Mouse (Mus musculus): ENCODE data around the gene Olfr1044. TPM values are rescaled to one million over a fixed set of nuclear protein-coding genes. Genes with fewer than 3 reads are reported as not detected.

Gene Olfr1044
- total and polyA plus RNA-seq, 3 experiments: not detected

GRCm38 (mm10) chr2:86167422-86167821, 10.2 kb downstream of the Olfr1044 start, which contains the start of gene Olfr1043:
Olfr1043 (minus strand) TSS chr2:86167522.
- Histone ChIP-seq H3K36me3 (ENCODE audit: control insufficient read depth, insufficient read depth, low read length) (no peaks in the 10 kb centered on the region), H3K4me3 (no peak within 1 kb of the TSS), H3K79me2 (replicated peaks; ENCODE audit: control insufficient read depth, insufficient read depth, low read length) (no peaks in the 10 kb centered on the region), H3K9ac (ENCODE audit: low read depth, low read length) (no peak within 1 kb of the TSS), H3K4me1 (ENCODE audit: control insufficient read depth, insufficient read depth, low read length) (no peaks in the 10 kb centered on the region), H3K27ac (no peak within 1 kb of the TSS), H3K27me3 (ENCODE audit: control insufficient read depth, insufficient read depth, low read length) (no peaks in the 10 kb centered on the region)
- no peak for DNase-seq
- 79% methylated on average over 2 of the region's 2 CpGs for WGBS
- intact Hi-C loops (cut with DNase I): no loop called here
- TF ChIP-seq CTCF (IDR thresholded peaks at IDR 0.05): no peak
- TF ChIP-seq EP300 (IDR thresholded peaks at IDR 0.05; ENCODE audit: insufficient read depth, low read depth, low read length): no peak
- no peak for TF ChIP-seq POLR2A (IDR thresholded peaks at IDR 0.05; ENCODE audit: insufficient read depth, low read depth, low read length)

- Histone ChIP-seq H3K36me3 (ENCODE audit: control insufficient read depth, insufficient read depth, low read length) (no peaks in the 10 kb centered on the region), H3K9ac (ENCODE audit: low read depth, low read length) (no peak within 1 kb of the TSS), H3K27ac (no peak within 1 kb of the TSS), H3K79me2 (replicated peaks; ENCODE audit: control insufficient read depth, insufficient read depth, low read length) (no peaks in the 10 kb centered on the region), H3K4me1 (ENCODE audit: control insufficient read depth, insufficient read depth, low read length) (no peaks in the 10 kb centered on the region), H3K4me3 (no peak within 1 kb of the TSS), H3K27me3 (ENCODE audit: control insufficient read depth, insufficient read depth, low read length) (no peaks in the 10 kb centered on the region)
- intact Hi-C loops (cut with DNase I): no loop called here
- no peak for DNase-seq
- TF ChIP-seq CTCF (IDR thresholded peaks at IDR 0.05) (no peak), EP300 (IDR thresholded peaks at IDR 0.05; ENCODE audit: insufficient read depth, low read depth, low read length) (no peak), POLR2A (IDR thresholded peaks at IDR 0.05; ENCODE audit: insufficient read depth, low read depth, low read length) (no peak)
- WGBS: 78% methylated on average over 2 of the region's 2 CpGs
Measured at GRCm38 (mm10) chr2:86161738-86162137, 15.9 kb downstream of the Olfr1044 start, which contains the start of gene Olfr1042. Olfr1042 (minus strand) TSS chr2:86161838.

- Histone ChIP-seq H3K4me1 (ENCODE audit: control insufficient read depth, insufficient read depth, low read length) (no peaks in the 10 kb centered on the region), H3K4me3 (no peak within 1 kb of the TSS), H3K9ac (ENCODE audit: low read depth, low read length) (no peak within 1 kb of the TSS), H3K79me2 (replicated peaks; ENCODE audit: control insufficient read depth, insufficient read depth, low read length) (no peaks in the 10 kb centered on the region), H3K27ac (no peak within 1 kb of the TSS), H3K36me3 (ENCODE audit: control insufficient read depth, insufficient read depth, low read length) (no peaks in the 10 kb centered on the region), H3K27me3 (ENCODE audit: control insufficient read depth, insufficient read depth, low read length) (no peaks in the 10 kb centered on the region)
- DNase-seq: no peak
- TF ChIP-seq POLR2A (IDR thresholded peaks at IDR 0.05; ENCODE audit: insufficient read depth, low read depth, low read length) (no peak), EP300 (IDR thresholded peaks at IDR 0.05; ENCODE audit: insufficient read depth, low read depth, low read length) (no peak), CTCF (IDR thresholded peaks at IDR 0.05) (no peak)
- intact Hi-C loops (cut with DNase I): no loop called here
- WGBS: 58% methylated on average over 1 of the region's 1 CpGs
Measured at GRCm38 (mm10) chr2:86146632-86147031, 31.0 kb downstream of the Olfr1044 start, which contains the start of gene Olfr1040. Olfr1040 (minus strand) TSS chr2:86146732.

GRCm38 (mm10) chr2:86135828-86136227, 41.8 kb downstream of the Olfr1044 start, which contains the start of gene Olfr1039:
Olfr1039 (minus strand) TSS chr2:86135928.
- Histone ChIP-seq H3K36me3 (ENCODE audit: control insufficient read depth, insufficient read depth, low read length) (no peaks in the 10 kb centered on the region), H3K4me1 (ENCODE audit: control insufficient read depth, insufficient read depth, low read length) (no peaks in the 10 kb centered on the region), H3K4me3 (no peak within 1 kb of the TSS), H3K27ac (no peak within 1 kb of the TSS), H3K79me2 (replicated peaks; ENCODE audit: control insufficient read depth, insufficient read depth, low read length) (no peaks in the 10 kb centered on the region), H3K9ac (ENCODE audit: low read depth, low read length) (no peak within 1 kb of the TSS), H3K27me3 (ENCODE audit: control insufficient read depth, insufficient read depth, low read length) (no peaks in the 10 kb centered on the region)
- intact Hi-C loops (cut with DNase I): no loop called here
- WGBS: 97% methylated on average over 1 of the region's 1 CpGs
- TF ChIP-seq CTCF (IDR thresholded peaks at IDR 0.05): no peak
- no peak for TF ChIP-seq POLR2A (IDR thresholded peaks at IDR 0.05; ENCODE audit: insufficient read depth, low read depth, low read length)
- TF ChIP-seq EP300 (IDR thresholded peaks at IDR 0.05; ENCODE audit: insufficient read depth, low read depth, low read length): no peak
- DNase-seq: no peak

Other genes starting within 250 kb of the Olfr1044 start
- gene Olfr1028, start 227.4 kb downstream of the Olfr1044 start, total RNA-seq (2021): not detected
- gene Olfr1028, start 227.4 kb downstream of the Olfr1044 start, polyA plus RNA-seq (2012; rRNA removed): not detected in 2 replicates
- not detected for gene Olfr1029, start 203.9 kb downstream of the Olfr1044 start, total RNA-seq (2021)
- 0.20 TPM in 2 replicates for gene Olfr1029, start 203.9 kb downstream of the Olfr1044 start, polyA plus RNA-seq (2012; rRNA removed)
- not detected for gene Olfr1030, start 198.5 kb downstream of the Olfr1044 start, total RNA-seq (2021)
- not detected in 2 replicates for gene Olfr1030, start 198.5 kb downstream of the Olfr1044 start, polyA plus RNA-seq (2012; rRNA removed)
- not detected for gene Olfr1031, start 187.5 kb downstream of the Olfr1044 start, total RNA-seq (2021)
- gene Olfr1031, start 187.5 kb downstream of the Olfr1044 start, polyA plus RNA-seq (2012; rRNA removed): not detected in 2 replicates
- gene Olfr1032, start 172.3 kb downstream of the Olfr1044 start, total RNA-seq (2021): not detected
- gene Olfr1032, start 172.3 kb downstream of the Olfr1044 start, polyA plus RNA-seq (2012; rRNA removed): not detected in 2 replicates
- gene Olfr1033, start 157.2 kb downstream of the Olfr1044 start, total RNA-seq (2021): 1 to 10 TPM; 4.7 to 7.0 TPM
- 1.6 and 4.5 TPM in 2 replicates for gene Olfr1033, start 157.2 kb downstream of the Olfr1044 start, polyA plus RNA-seq (2012; rRNA removed)
- gene Olfr1034, start 132.0 kb downstream of the Olfr1044 start, total RNA-seq (2021): under 1 TPM; 0.10 to 0.16 TPM
- gene Olfr1034, start 132.0 kb downstream of the Olfr1044 start, polyA plus RNA-seq (2012; rRNA removed): 0.20 and 0.73 TPM in 2 replicates
- not detected for gene Olfr1036, start 103.8 kb downstream of the Olfr1044 start, total RNA-seq (2021)
- gene Olfr1036, start 103.8 kb downstream of the Olfr1044 start, polyA plus RNA-seq (2012; rRNA removed): not detected in 2 replicates
- gene Olfr1037, start 90.4 kb downstream of the Olfr1044 start, total RNA-seq (2021): not detected
- not detected in 2 replicates for gene Olfr1037, start 90.4 kb downstream of the Olfr1044 start, polyA plus RNA-seq (2012; rRNA removed)
- not detected for gene Olfr1039, start 41.9 kb downstream of the Olfr1044 start, total RNA-seq (2021)
- not detected in 2 replicates for gene Olfr1039, start 41.9 kb downstream of the Olfr1044 start, polyA plus RNA-seq (2012; rRNA removed)
- gene Olfr1040, start 31.1 kb downstream of the Olfr1044 start, total RNA-seq (2021): not detected
- not detected in 2 replicates for gene Olfr1040, start 31.1 kb downstream of the Olfr1044 start, polyA plus RNA-seq (2012; rRNA removed)
- gene Olfr1042, start 16.0 kb downstream of the Olfr1044 start, total RNA-seq (2021): not detected
- gene Olfr1042, start 16.0 kb downstream of the Olfr1044 start, polyA plus RNA-seq (2012; rRNA removed): not detected in 2 replicates
- gene Olfr1043, start 10.3 kb downstream of the Olfr1044 start, total RNA-seq (2021): not detected
- not detected in 2 replicates for gene Olfr1043, start 10.3 kb downstream of the Olfr1044 start, polyA plus RNA-seq (2012; rRNA removed)
- not detected for gene Olfr52, start 7.9 kb upstream of the Olfr1044 start, total RNA-seq (2021)
- gene Olfr52, start 7.9 kb upstream of the Olfr1044 start, polyA plus RNA-seq (2012; rRNA removed): not detected in 2 replicates
- not detected for gene Olfr1045, start 25.2 kb upstream of the Olfr1044 start, total RNA-seq (2021)
- not detected in 2 replicates for gene Olfr1045, start 25.2 kb upstream of the Olfr1044 start, polyA plus RNA-seq (2012; rRNA removed)
- gene Olfr1046, start 41.5 kb upstream of the Olfr1044 start, total RNA-seq (2021): not detected
- not detected in 2 replicates for gene Olfr1046, start 41.5 kb upstream of the Olfr1044 start, polyA plus RNA-seq (2012; rRNA removed)
- gene Olfr1047, start 53.6 kb upstream of the Olfr1044 start, total RNA-seq (2021): not detected
- gene Olfr1047, start 53.6 kb upstream of the Olfr1044 start, polyA plus RNA-seq (2012; rRNA removed): not detected in 2 replicates
- gene Olfr1048, start 62.5 kb upstream of the Olfr1044 start, total RNA-seq (2021): not detected
- not detected in 2 replicates for gene Olfr1048, start 62.5 kb upstream of the Olfr1044 start, polyA plus RNA-seq (2012; rRNA removed)
- not detected for gene Olfr1049, start 80.5 kb upstream of the Olfr1044 start, total RNA-seq (2021)
- gene Olfr1049, start 80.5 kb upstream of the Olfr1044 start, polyA plus RNA-seq (2012; rRNA removed): not detected in 2 replicates
- gene Olfr1051, start 101.3 kb upstream of the Olfr1044 start, total RNA-seq (2021): not detected
- gene Olfr1051, start 101.3 kb upstream of the Olfr1044 start, polyA plus RNA-seq (2012; rRNA removed): not detected in 2 replicates
- gene Olfr1052, start 114.6 kb upstream of the Olfr1044 start, total RNA-seq (2021): not detected
- not detected in 2 replicates for gene Olfr1052, start 114.6 kb upstream of the Olfr1044 start, polyA plus RNA-seq (2012; rRNA removed)
- gene Olfr1053, start 137.5 kb upstream of the Olfr1044 start, total RNA-seq (2021): not detected
- not detected in 2 replicates for gene Olfr1053, start 137.5 kb upstream of the Olfr1044 start, polyA plus RNA-seq (2012; rRNA removed)
- gene Olfr1054, start 157.6 kb upstream of the Olfr1044 start, total RNA-seq (2021): not detected
- gene Olfr1054, start 157.6 kb upstream of the Olfr1044 start, polyA plus RNA-seq (2012; rRNA removed): not detected in 2 replicates
- gene Olfr1055, start 172.5 kb upstream of the Olfr1044 start, total RNA-seq (2021): not detected
- not detected in 2 replicates for gene Olfr1055, start 172.5 kb upstream of the Olfr1044 start, polyA plus RNA-seq (2012; rRNA removed)
- gene Olfr1056, start 184.6 kb upstream of the Olfr1044 start, total RNA-seq (2021): not detected
- not detected in 2 replicates for gene Olfr1056, start 184.6 kb upstream of the Olfr1044 start, polyA plus RNA-seq (2012; rRNA removed)
- not detected for gene Olfr1057, start 200.6 kb upstream of the Olfr1044 start, total RNA-seq (2021)
- gene Olfr1057, start 200.6 kb upstream of the Olfr1044 start, polyA plus RNA-seq (2012; rRNA removed): not detected in 2 replicates
- gene Olfr1058, start 210.7 kb upstream of the Olfr1044 start, total RNA-seq (2021): not detected
- not detected in 2 replicates for gene Olfr1058, start 210.7 kb upstream of the Olfr1044 start, polyA plus RNA-seq (2012; rRNA removed)
- gene Olfr1061, start 236.2 kb upstream of the Olfr1044 start, total RNA-seq (2021): not detected
- not detected in 2 replicates for gene Olfr1061, start 236.2 kb upstream of the Olfr1044 start, polyA plus RNA-seq (2012; rRNA removed)
- gene Olfr1062, start 248.9 kb upstream of the Olfr1044 start, total RNA-seq (2021): not detected
- not detected in 2 replicates for gene Olfr1062, start 248.9 kb upstream of the Olfr1044 start, polyA plus RNA-seq (2012; rRNA removed)

All from heart, adult 2 months (tissue).